ENCODE assay signal across 14 mouse cellular contexts in genomic region chr10:22303736-22304135, GRCm38 (mm10). TPM values are rescaled to one million over a fixed set of nuclear protein-coding genes. Genes with fewer than 3 reads are reported as not detected.
"Had no signal": no experiment of that assay in that cellular context is flagged by ENCODE, and none has a peak within 500 bp of the region (broad histone marks: within the 10 kb centered on the region; RNA-seq: fewer than 3 reads in every experiment).

No protein-coding gene starts in this region.

- DNase-seq: kidney, adult 8-10 months; kidney, postnatal 25 days; layer of hippocampus, adult 9-11 months; layer of hippocampus, postnatal 36 days; lung, adult 18-20 months; lung, postnatal 36 days; right cerebral cortex, adult 18-20 months; right cerebral cortex, postnatal 25 days had no signal

- H3K4me3 ChIP-seq: limb, embryonic 15.5 days; midbrain, embryonic 13.5 days; neural tube, embryonic 15.5 days had no signal

- H3K27ac ChIP-seq: limb, embryonic 15.5 days; liver, embryonic 14.5 days; midbrain, embryonic 13.5 days; neural tube, embryonic 15.5 days had no signal

RNA-seq across cellular contexts. Expression of gene Raet1d, which starts 56.6 kb away (rescaled TPM):
- total RNA-seq: layer of hippocampus, postnatal 36 days; left cerebral cortex, postnatal 25 days; megakaryocyte progenitor cell, adult 5-6 weeks had no signal
